Mouse (Mus musculus): ENCODE measurements around the gene Jund. TPM values are rescaled to one million over a fixed set of nuclear protein-coding genes. Genes with fewer than 3 reads are reported as not detected.

Jund gene
- total RNA-seq, 4 experiments from 2014 or later = 149 to 190 (median 160) TPM

DNA sequence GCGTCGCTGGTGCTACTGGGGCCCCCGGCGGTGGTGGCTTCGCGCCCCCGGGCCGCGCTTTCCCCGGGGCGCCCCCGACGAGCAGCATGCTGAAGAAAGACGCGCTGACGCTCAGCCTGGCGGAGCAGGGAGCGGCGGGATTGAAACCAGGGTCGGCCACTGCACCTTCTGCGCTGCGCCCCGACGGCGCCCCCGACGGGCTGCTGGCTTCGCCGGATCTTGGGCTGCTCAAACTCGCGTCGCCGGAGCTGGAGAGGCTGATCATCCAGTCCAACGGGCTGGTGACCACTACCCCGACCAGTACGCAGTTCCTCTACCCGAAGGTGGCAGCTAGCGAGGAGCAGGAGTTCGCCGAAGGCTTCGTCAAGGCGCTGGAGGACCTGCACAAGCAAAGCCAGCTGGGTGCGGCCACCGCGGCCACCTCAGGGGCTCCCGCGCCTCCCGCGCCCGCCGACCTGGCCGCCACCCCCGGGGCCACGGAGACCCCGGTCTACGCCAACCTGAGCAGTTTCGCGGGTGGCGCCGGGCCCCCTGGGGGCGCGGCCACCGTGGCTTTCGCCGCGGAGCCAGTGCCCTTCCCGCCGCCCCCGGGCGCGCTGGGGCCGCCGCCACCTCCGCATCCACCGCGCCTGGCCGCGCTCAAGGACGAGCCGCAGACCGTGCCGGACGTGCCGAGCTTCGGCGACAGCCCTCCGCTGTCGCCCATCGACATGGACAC is 526 bp downstream of the Jund start:
- DNase-seq (ENCODE audit: low spot score in 2 of 2) = peak in 1 of 2 experiments; percentile 67

DNA sequence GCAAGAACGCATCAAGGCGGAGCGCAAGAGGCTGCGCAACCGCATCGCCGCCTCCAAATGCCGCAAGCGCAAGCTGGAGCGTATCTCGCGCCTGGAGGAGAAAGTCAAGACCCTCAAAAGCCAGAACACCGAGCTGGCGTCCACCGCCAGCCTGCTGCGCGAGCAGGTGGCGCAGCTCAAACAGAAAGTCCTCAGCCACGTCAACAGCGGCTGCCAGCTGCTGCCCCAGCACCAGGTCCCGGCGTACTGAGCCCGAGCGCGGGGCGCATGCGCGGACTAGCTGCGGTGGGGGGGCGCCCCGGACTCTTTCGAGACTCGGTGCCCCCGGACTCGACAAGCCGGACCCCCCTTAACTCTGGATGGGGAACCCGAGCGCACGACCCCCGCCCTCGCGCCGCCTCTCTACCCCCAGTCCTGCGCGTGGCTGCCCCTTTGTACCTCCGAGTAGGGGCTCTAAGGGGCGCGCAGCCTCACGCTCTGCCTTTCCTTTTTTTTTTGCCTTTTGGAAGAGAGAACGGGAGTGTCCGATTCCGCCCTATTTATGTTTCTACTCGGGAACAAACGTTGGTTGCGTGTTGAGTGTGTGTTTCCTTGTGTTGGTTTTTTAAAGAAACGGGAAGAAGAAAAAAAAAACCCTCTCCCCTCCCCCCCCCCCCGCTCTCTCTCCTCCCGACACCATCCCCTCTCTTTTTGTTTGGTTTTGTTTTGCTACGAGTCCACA is 1.2 kb downstream of the Jund start:
- DNase-seq (ENCODE audit: low spot score in 2 of 2) = peak; percentile 76 to 83

DNA sequence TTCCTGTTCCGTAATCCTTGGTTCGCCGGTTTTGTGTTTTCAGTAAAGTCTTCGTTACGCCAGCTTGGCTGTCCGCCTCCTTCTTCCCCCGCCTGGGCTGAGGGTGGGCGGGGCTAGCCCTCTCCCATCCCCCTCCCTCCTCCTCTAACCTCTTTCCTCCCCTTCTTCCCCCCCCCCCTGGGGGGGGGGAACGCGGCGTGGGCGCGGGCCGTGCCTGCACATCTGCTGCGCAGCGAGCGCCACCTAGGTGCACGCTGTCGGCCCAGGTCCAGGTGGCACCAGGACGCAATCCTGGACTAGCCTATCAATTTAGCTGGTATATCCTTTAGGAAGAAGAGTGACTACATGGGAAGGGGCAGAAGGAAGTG is 1.8 kb downstream of the Jund start:
- DNase-seq (ENCODE audit: low spot score in 2 of 2) = peak; percentile 81

DNA sequence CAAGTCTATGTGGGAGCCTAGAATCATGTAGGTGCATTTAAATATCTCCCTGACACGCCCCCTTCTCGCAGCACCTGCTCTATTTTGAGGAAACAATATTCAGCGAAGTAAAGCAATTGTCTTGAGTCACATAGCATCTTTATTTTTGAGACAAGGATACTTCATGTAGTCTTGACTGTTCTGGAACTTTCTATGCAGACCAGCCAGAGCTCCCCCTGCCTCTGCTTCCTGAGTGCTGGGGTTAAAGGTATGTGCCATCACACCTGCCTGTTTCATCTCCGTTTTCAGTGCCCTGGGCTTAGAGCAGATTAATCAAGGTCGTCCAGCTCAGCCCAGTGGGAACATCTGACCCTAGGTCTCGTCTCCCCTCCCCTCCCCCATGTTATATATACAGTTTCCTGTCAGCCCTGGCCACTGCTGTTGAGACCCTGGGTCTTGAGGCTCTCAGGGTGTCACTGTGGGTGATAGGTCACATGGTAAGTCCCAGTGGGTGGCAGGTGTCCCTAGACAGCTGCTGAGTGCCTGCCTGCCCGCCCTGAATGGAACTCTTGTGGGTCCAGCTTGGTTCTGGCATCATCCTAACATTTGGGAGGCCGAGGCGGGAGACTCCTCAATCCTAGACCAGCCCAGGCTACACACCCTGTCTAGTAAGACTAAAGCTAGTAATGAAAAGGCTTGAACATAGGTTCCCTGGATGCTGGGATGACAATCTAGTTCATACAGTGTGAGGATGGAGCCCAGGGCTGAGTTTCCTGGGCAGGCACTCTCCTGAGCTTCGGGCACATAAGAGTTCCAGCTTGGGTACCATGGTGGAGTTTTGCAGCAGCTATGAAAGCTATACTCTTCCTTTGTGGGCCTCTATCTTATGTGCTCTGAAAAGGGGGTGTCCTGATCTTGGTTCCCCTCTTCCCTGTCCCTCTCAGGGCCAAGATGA is 2.6 kb downstream of the Jund start:
- no peak for DNase-seq (ENCODE audit: low spot score in 2 of 2)

DNA sequence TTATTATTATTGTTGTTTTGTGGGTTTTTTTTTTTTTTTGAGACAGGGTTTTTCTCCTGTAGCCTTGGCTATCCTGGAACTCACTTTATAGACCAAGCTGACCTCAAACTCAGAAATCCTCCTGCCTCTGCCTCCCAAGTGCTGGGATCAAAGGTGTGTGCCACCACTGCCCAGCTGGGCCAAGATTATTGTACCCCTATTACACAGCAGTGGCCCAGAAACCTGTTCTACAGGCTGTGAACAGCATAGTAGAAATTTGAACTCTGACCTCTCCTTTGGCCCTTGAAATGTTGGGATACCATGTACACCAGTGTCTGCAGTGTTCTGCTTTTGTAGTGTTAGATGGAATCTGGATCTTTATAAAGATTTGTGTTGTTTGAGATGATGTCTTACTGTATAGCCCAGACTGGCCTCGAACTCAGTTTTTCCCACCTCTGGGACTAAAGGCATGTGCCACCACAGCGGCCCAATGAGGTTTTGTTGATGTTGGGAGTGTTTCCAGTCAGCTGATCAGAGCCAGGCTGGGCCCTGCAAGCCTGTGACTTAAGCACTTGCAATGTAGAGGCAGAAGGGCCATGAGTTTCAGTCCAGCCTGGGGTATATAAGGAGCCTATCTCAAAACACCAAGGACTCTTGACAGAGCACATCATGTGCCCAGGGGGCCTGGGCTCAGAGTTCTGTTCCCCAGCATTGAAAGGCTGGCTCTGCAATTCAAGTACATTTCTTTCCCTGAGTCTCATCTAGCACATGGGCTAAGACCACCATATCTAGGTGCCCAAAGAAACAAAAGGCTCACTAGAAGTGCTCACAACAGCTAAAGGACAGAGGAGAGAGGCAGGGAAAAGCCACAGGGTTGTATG is 3.5 kb downstream of the Jund start:
- DNase-seq (ENCODE audit: low spot score in 2 of 2) = no peak

DNA sequence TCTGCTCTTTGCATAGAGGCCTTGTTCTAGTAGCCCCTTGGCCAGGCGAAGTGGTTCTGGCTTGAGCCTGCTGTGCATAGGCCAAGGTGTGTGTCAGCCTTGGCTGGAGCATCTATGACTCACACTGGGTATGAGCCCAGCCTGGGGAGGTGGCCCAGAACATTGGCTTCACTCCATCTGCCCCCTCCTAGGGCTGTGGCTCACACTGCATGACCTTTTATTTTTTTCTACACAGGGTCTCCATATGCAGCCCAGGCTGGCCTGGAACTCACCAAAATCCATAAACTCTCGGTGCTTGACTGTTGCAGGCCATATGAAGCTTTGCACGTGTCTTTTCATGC is 4.1 kb downstream of the Jund start:
- DNase-seq (ENCODE audit: low spot score in 2 of 2) = peak in 1 of 2 experiments; percentile 44

DNA sequence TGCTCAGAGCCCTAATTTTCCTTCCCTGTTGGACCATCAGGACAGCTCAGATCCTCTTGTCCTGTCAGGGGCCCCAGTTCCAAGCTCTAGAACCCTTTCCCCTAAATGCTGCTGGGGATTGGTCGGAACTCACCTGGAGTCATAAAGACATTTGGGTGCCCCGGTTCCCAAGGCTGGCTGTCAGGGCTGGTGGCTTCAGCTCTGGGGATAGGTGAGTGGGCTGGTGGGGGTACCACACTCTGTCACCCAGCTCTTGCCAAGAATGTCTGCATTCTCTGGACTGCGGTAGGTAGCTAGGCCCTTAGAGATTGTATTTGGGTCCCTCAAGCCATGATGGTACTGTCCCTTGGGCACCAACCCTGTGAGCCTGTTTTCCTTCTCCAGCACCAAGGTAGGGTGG is 4.5 kb downstream of the Jund start, which contains the start of gene Iqcn:
Gene Iqcn, plus strand, starts transcription at position 171 of the 400 bp plus-strand sequence.
- no peak for DNase-seq (ENCODE audit: low spot score in 2 of 2)

DNA sequence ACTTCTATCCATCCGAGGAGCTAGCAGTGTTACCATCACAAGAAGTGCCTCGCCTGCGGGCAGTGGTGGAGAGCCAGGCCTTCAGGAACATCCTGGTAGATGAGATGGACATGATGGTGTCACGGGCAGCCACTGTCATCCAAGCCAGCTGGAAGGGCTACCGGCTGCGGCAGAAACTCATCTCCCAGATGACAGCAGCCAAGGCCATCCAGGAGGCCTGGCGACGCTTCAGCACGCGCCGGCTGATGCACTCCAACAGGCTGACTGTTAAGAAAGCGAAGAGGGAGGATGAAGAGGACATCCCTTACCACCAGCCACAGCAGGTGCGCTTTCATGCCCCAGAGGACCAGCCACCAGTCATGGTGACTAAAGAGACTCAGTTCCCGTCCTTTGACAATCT is 9.5 kb downstream of the Jund start:
- no peak for DNase-seq (ENCODE audit: low spot score in 2 of 2)

DNA sequence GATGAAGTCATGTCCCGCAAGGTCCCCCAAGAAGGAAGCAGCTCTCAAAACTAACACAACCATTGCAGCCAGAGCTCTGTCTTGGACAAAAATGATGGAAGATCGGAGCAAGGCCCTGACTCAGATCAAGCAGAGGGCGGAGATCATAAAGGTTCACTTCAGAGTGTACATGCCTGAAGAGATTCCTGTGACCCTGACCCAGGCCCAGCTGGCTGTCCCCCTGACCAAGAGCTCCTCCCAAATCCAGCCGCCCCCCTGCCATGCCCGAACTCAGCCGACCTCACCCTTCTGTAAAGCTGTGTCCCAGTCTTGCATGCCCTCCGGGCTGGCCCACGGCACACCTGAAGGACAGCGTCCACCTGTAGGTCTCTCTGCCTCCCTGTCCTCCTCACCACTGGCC is 11.0 kb downstream of the Jund start:
- DNase-seq (ENCODE audit: low spot score in 2 of 2) = no peak

DNA sequence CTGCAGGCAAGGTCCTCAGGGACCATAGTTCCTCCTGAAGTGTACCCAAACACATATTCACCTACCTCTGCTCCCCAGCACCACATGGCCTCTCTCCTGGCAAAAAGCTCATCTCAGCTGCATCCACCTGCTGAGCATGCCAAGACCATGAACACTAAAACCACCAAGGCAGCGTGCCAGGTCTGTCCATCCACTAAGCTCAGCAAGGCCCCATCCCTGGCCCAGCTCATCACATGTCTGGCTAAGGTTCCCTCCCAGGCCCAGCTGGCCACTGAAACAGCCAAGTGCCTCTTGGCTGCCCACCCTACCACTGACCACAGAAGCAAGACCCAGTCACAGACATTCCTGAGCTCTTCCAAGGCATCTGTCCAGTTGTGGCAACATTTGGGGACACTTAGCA is 11.5 kb downstream of the Jund start:
- DNase-seq (ENCODE audit: low spot score in 2 of 2) = no peak

DNA sequence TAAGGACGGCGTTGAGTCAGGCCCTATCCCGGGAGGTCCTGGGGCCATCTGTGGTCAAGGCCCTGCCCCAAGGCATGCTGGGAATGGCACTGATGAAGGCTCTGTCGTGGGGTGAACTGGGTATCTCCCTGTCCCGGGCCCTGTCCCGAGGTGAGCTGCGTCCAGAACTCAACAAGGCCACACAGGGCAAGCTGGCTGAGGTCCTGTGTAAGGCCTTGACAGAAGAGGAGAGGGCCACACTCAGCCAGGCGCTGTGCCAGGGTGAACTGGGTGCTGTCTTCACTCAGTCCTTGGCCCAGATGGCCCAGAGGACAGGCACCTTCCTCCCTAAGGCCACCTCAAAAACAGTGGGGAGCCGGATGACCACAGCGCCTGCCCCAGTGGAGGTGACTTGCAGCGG is 12.3 kb downstream of the Jund start:
- no peak for DNase-seq (ENCODE audit: low spot score in 2 of 2)

DNA sequence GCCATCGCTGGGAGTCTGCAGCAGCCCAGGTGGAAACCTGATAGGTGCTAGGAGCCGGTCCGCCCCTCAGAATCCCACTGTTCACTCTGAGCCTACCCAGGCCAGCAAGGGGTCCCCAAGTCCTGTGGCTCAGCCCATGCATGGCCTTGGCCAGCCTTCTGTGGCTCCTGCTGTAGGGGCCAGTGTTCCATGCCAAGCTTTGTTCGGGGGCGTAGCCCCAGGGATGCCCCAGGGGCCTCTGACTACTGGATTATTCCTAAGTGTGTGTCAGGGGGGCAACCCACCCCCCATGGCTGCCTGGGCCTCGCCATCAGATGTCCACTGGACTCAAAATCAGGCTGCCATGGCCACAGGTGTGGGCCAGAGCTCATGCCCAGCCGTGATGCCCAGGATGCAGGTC is 15.2 kb downstream of the Jund start:
- DNase-seq (ENCODE audit: low spot score in 2 of 2) = no peak

DNA sequence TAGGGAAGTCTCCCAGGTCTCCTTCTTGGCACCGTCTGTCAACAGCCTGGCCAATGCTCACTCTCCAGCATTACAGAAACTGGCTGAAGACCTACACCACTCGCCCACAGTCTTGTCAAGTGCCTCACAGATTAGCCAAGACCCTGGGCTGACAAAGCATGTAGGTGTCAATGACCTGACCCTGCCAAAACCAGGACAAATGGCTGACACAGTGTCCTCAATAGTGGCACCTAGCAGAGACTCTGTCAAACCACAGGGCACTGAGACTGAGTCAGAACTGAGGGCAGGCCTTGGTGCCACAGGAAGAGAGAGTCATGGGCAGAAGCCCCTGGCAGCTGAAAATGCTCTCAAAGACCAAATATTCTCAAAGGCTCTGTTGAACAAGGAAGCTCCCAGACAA is 16.3 kb downstream of the Jund start:
- DNase-seq (ENCODE audit: low spot score in 2 of 2) = no peak

DNA sequence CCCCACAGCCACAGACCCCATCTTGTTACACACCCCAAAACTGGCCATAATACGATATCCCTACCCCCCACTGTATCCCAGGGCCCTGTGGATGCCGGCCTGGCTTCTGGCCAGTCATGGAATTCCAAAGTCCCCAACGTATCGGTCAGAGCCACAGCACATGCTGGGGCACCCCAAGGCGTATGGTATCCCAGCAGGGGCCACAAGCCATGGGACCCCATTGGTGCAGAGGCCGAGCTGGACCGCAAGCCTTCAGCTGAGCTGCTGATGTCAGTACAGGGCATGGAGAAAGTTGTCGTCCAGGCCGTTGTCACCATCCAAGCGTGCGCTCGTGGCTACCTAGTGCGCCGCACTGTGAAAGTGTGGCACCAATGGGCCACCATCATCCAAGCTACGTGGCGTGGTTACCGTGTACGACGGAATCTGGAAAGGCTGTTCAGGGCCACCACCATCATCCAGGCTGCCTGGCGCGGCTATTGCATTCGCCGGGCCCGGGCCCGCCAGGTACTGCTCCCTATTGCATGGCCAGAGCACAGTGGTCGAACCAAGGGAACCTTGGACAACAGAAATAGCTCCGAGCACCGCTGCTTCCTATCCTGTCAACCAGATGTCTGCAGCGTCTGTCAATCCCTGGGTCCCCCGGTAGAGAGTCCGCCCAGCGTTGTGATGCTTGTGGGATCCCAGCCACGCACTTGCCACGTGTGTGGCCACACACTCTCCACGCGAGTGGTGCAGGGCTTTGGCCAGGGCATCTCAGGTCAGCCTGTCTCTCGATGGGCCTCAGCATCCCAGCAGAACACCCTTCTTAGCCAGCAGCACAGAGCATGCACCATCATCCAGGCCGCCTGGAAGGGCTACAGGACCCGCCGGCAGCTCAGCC is 18.0 kb downstream of the Jund start:
- no peak for DNase-seq (ENCODE audit: low spot score in 2 of 2)

DNA sequence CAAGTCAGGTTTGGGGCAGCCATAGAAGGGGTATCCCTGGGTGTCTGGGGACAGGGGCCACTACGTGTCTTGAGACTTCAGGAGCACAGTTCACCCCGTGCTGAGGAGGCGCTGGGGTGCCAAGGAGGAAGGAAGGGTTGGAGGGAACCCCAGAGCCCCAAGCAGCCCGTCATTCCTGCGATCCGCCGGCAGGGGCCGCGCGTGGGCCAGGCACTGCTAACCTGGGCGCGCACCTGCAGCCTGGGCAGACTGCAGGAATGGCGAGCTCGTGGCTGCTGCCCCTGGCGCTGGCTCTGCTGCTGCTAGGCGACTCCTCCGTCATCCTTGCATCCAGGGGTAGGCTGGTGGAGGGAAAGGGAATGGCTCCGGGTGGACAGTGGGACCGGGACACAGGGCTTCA is 19.5 kb downstream of the Jund start, which contains the start of gene Gm3336:
Gene Gm3336, plus strand, starts transcription at position 247 of the 400 bp plus-strand sequence.
- DNase-seq (ENCODE audit: low spot score in 2 of 2) = no peak

DNA sequence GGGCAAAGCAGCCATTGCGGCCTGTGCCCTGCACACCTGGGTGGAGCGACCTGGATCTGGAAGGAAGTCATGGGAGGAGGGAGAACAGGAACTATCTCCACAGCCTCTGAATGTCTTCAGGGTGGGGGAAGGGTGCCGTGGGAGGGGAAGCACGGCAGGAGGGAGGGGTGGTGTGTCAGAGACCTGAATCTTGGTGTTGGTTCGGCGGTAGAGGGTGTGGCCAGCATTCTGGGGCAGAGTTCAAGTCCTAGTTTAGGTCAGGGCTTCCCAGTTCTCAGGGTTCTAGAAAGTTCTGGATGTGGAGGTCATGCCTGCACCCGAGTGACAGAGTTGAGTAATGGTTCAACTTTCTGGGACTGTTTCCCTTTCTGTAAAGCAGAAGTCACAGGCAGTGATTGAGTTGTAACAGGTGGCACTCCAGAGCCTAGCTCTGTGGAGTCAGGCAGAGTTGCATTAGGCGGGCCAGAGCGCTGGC is 21.1 kb downstream of the Jund start:
- DNase-seq (ENCODE audit: low spot score in 2 of 2) = no peak

DNA sequence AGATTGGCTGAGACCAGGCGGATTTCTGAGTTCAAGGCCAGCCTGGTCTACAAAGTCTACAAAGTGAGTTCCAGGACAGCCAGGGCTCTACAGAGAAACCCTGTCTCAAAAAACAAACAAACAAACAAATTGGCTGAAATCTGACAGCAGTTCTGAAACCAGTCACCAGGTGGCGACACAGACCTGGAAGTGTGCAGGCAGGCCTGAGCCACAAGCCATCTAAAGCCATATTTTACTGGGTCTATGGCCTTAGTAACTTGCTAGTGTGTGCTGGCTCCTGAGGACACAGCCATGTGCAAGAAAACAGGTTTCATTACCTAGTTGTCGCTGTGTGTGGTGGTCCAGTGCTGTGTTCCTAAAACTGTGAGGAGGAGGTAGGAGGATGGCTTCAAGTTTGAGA is 22.0 kb downstream of the Jund start:
- peak in 1 of 2 experiments; percentile 86 for DNase-seq (ENCODE audit: low spot score in 2 of 2)

DNA sequence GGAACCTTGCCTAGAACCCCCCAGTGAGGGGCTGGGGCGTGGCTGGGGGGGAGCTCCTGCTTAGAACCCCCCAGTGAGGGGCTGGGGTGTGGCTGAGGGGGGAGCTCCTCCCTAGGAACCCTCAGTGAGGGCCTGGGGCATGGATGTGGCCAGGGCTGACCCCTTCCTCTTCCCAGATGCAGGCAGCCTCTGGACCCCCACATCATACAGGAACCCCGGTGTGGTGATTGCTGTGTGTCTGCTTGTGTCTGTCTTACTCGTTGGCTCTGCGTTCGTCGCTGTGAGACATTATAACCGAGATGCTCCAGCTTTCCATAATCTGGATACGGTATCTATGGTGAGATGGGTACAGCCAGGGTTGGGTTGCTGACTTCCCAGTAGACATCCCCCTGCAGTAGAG is 22.9 kb downstream of the Jund start:
- DNase-seq (ENCODE audit: low spot score in 2 of 2) = no peak

DNA sequence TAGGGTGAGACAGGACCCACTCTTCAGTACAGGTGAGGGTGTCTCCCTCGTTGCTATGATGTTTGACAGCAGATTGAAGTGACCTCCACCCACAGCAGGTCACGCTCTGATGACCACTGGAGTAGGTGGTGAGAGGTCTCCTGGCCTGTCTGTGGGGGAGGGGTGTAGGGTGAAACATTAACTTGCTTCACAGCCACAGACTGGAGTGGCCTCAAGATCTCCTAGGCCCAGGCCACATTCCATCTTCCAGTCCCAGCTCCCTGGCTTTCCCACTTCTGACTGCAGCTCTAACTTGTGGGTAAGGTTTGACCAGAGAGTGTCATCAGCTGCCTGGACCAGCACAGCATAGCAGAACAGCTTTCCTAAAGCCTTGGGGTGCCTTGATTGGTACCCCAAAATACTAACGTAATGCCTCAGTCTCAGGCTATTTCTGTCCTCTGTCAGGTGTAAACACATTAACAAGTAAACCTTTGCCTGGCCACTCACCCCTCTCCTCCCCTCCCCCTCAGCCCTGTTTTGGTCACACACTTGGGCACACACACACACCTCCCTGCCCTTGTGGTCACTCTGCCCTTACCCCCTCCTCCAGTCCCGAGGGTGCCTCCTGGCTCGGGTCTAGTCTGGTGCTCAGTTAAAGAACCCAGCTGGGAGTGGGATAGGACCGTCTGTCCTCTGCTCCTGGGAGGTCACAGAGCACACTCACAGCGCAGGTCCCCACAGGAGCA is 24.9 kb downstream of the Jund start, which contains the start of gene Pde4c:
Gene Pde4c, plus strand, starts transcription at position 235 of the 725 bp plus-strand sequence.
- no peak for DNase-seq (ENCODE audit: low spot score in 2 of 2)
